Mouse (Mus musculus) ES-CJ7 (cell line): Measurements from ENCODE around the gene Mapk7.
A peak's percentile ranks its signal among the peaks of the same experiment; 100 is the strongest.

ENCODE experiments used
- DNase-seq: peaks from one replicate; pipeline ENCODE4 v3.0.0; 2011; ENCODE audit warnings: low read depth, low spot score

Mapk7 gene

GRCm38 (mm10) chr11:61494129-61494997 is at the start of gene Mapk7:
TSS of gene Mapk7 (minus strand) at chr11:61494406.
- peak; percentile 99 for DNase-seq

GRCm38 (mm10) chr11:61541106-61541505 is 46.9 kb upstream of the Mapk7 start:
- DNase-seq = no peak

- DNase-seq = no peak
Measured at GRCm38 (mm10) chr11:61540642-61541041, 46.4 kb upstream of the Mapk7 start.

- no peak for DNase-seq
Measured at GRCm38 (mm10) chr11:61537362-61537761, 43.2 kb upstream of the Mapk7 start.

DNA sequence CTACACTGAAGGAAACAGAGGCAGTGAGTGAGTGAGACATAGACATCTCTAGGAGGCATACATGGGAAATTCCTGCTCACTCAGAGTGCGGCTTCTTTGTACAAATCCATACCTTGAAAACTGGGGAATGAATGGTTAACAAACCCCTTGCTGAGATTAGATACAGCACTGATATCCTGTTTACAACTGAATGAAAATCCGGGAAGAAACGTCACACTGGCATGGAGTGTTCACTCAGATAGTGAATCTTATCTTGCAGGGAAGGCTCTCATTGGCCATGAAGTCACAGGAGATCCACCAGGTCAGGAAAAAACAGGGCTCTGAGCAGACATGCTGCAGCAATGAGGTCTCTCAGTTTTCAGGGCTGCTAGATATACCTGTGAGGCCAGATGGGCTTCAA is 42.7 kb upstream of the Mapk7 start:
- DNase-seq = no peak

GRCm38 (mm10) chr11:61535530-61535929 is 41.3 kb upstream of the Mapk7 start:
- DNase-seq = no peak

GRCm38 (mm10) chr11:61533571-61533970 is 39.4 kb upstream of the Mapk7 start:
- DNase-seq = peak; percentile 57

DNA sequence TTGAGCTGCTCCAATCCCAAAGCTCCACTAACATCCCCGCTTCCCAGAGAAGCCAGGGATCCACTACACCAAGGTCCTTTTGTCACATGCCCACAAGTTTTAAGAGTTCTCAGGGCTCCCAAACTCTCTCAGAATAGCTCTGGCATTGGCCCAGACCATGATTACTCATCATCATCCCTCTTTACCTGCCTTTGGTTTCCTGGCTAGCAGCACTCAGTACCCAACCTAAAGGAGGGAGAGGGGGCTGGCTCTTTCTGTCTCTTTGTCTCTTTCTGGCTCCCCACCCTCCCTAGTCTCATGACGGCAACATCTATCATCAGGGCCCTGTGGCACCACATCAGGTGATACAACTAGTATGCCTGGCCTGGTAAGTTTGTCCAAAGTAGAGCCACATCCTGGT is 38.6 kb upstream of the Mapk7 start:
- no peak for DNase-seq

- DNase-seq = peak; percentile 95
Measured at GRCm38 (mm10) chr11:61529268-61529713, 35.1 kb upstream of the Mapk7 start.

- no peak for DNase-seq
Measured at GRCm38 (mm10) chr11:61526872-61527271, 32.7 kb upstream of the Mapk7 start.

DNA sequence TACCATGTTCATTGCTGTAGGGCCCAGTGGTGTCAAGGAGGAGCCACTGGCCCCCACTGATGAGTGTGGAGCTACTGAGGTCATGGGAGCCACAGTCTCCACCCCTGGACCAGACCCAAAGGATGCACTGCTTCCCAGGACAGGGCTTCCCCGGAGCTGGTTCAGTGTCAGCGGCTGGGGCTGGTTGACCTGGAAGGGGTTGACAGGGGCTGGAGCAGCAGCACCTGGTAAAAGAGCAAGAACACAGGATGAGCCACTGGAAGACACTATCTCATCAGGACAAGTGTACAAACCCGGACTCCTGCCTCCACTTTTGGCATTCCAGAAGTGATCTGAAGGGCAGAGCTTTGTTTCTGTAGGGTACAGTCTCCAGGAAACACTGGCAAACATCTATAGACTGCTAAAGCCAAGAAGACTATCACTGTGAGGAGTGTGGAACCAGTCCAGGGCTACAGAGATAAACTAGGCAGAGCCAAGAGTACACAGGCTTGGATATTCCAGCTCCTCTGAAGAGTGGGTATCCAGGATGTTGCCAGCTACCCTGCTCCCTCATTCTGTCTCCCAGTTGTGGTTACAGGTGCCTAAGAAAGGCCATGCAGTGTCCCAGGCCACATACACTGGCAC is 25.4 kb upstream of the Mapk7 start:
- DNase-seq = no peak

GRCm38 (mm10) chr11:61518871-61519270 is 24.7 kb upstream of the Mapk7 start:
- DNase-seq = peak; percentile 36

DNA sequence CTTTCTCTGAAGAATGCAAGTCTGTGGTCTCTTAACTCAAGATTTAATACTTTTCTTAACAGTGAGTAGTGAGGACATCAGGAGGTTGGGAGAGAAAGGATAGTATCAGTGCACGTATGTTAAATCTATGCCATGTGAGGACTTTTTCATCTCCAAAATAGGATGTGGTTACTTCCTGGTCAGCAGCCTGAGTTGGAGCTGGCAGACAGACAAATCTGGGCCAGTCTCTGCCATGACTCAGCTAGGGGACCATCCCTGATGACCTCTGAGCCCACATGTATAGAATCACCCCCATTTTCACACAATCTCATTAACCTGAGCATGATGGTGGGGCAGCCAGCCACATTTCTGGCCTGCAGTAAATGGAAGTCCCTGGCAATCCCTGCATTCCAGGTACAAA is 23.8 kb upstream of the Mapk7 start:
- no peak for DNase-seq

DNA sequence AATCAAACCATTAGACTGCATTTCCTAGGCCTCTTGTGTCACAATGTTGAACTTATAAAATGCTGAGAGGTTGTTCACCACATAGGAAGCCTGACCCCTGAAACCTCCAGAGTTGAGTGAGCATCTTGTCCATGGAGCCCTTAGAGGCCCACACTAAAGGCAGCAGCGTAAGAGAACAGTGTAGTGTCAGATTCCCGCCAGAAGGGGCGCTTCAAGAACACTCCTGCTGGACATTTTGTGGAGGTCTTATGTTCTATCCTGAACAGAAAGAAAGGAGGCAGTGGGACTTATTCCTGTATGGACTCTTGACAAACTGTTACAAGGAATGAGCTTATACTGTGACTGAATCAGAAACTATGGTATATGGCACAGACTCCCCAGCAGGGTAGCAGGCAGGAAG is 20.7 kb upstream of the Mapk7 start:
- DNase-seq = peak; percentile 82

GRCm38 (mm10) chr11:61504713-61505257 is 10.6 kb upstream of the Mapk7 start, which contains the start of gene B9d1:
TSS of gene B9d1 (plus strand) at chr11:61505144.
- peak; percentile 99 for DNase-seq

- DNase-seq = no peak
Measured at GRCm38 (mm10) chr11:61503933-61504332, 9.7 kb upstream of the Mapk7 start.

GRCm38 (mm10) chr11:61498736-61499504 is 4.7 kb upstream of the Mapk7 start:
- peak; percentile 72 for DNase-seq

GRCm38 (mm10) chr11:61497490-61497889 is 3.3 kb upstream of the Mapk7 start:
- DNase-seq = no peak

GRCm38 (mm10) chr11:61495528-61495927 is 1.3 kb upstream of the Mapk7 start:
- DNase-seq = no peak

GRCm38 (mm10) chr11:61493525-61494128 is 579 bp downstream of the Mapk7 start:
- no peak for DNase-seq

- no peak for DNase-seq
Measured at GRCm38 (mm10) chr11:61492749-61493401, 1.3 kb downstream of the Mapk7 start.
